Mouse (Mus musculus) thymus, adult 2 months (tissue): ENCODE data around the gene Cd79b.

Experiments
- CTCF ChIP-seq: fragments of 200-500 bp; IDR thresholded peaks from 2 replicates; pipeline ENCODE4 v1.5.1; 2012; ENCODE audit warnings: mild to moderate bottlenecking, control low read depth, low read length, moderate library complexity, borderline replicate concordance; ENCODE audit not compliant: control insufficient read depth, poor library complexity, insufficient read depth; ENCODE audit errors: extremely low read depth
- POLR2A ChIP-seq: fragments of 200-500 bp; IDR thresholded peaks from 2 replicates; pipeline ENCODE4 v1.6.1; 2012; ENCODE audit warnings: mild to moderate bottlenecking, low read length, control low read depth, moderate library complexity; ENCODE audit not compliant: control insufficient read depth, poor library complexity, insufficient read depth; ENCODE audit errors: extremely low read depth

DNA sequence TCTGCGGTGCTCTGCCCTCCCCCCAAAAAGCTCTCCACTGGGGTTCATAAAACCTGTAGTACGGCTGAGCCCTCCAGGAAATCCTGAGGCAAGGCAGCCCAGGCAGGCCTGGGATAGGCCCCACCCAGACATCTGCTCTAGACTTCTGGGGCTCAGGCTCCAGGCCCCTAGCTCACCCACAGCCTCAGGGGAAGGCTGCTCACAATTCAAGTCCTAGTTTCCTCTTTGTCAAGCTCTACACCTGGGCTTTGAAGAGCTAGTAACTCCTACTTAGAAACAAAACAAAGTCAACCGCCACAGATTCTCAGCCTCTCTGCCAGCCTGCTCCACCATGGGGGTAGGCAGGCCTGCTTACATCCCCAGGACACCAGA lies 45.5 kb downstream of the Cd79b start:
- TF ChIP-seq CTCF (no peak), POLR2A (no peak)
